Mouse (Mus musculus) CH12.LX (cell line): Measurements from ENCODE around the gene Bnipl.

ENCODE experiments used
- CTCF ChIP-seq, 2 experiments: IDR thresholded peaks in 1 of 2; conservative IDR thresholded peaks in 1 of 2; 2 replicates each; pipeline ENCODE4 v1.5.1; 2011 to 2012; ENCODE audit warnings: low read depth in 2 of 2, low read length in 2 of 2, improper control_type of control experiment in 1 of 2, inconsistent platforms in 1 of 2, mild to moderate bottlenecking in 1 of 2, moderate library complexity in 1 of 2
- GABPA ChIP-seq: IDR thresholded peaks from 2 replicates; pipeline ENCODE4 v1.6.1; 2012; ENCODE audit warnings: low read depth, low read length, improper control_type of control experiment, inconsistent platforms; ENCODE audit not compliant: insufficient replicate concordance
- SIN3A ChIP-seq: IDR thresholded peaks from 2 replicates; pipeline ENCODE4 v1.6.1; 2012; ENCODE audit warnings: low read length, improper control_type of control experiment, inconsistent platforms
- ZC3H11A ChIP-seq: IDR thresholded peaks from 2 replicates; pipeline ENCODE4 v1.6.1; 2012; ENCODE audit warnings: low read depth, mild to moderate bottlenecking, inconsistent platforms, low read length, improper control_type of control experiment

GRCm38 (mm10) chr3:95291041-95291440, 40.0 kb upstream of the Bnipl start:
- TF ChIP-seq ZC3H11A (no peak), CTCF (conservative IDR thresholded peaks at IDR 0.05 in 1 of 2, IDR thresholded peaks at IDR 0.05 in 1 of 2; ENCODE audit: low read depth in 2 of 2, low read length in 2 of 2) (no peak), GABPA (no peak), SIN3A (no peak)
